Mouse (Mus musculus) adrenal gland, postnatal 36 days (tissue): ENCODE results near the gene Fbxw16. TPM values are rescaled to one million over a fixed set of nuclear protein-coding genes. Genes with fewer than 3 reads are reported as not detected.
"Not testable (repeated sequence)": the region's sequence is repeated elsewhere in the genome, so short reads cannot be mapped to it uniquely, and the experiment has no call there.

ENCODE experiments used
- DNase-seq, 2 experiments: peaks; one replicate each; pipeline ENCODE4 v3.0.0; 2021; ENCODE audit warnings: mixed read lengths in 1 of 2
- long read RNA-seq, 2 experiments: library from polyadenylated mRNA; stranded (forward); transcript quantifications; one replicate each; pipeline ENCODE4 v2.0.0; 2021; ENCODE audit warnings: borderline sequencing depth in 2 of 2
- total RNA-seq, 2 experiments: library from RNA; stranded (reverse); gene quantifications; 2 replicates each; pipeline ENCODE4 v1.2.3; 2021

Fbxw16 gene
- not detected for total RNA-seq
- long read RNA-seq, experiment 1, result 0 reads
- long read RNA-seq, experiment 2, result 0 reads

GRCm38 (mm10) chr9:109449040-109449439, at the start of gene Fbxw16:
Fbxw16 (minus strand) TSS chr9:109449140.
- DNase-seq, result no peak

DNA sequence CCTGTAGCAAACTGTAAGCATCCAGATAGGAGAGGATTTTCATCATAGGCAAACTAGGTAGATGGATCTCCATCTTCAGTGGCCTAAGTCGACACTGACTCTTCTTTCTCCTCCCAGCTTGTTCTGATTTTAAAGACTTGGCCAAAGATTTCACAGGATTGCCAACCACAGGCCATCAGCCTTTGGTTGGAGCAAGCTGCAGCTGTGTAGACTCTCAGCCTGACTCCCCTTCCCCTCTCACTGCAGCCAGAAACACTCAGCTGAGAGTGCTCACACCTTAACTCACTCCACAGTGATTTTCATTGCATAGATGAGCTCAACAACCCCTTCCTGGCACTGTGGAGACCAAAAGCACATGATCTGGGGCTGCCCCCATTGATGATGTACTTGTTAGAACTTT, 46.8 kb upstream of the Fbxw16 start, which contains the start of gene Fbxw19:
TSS of gene Fbxw19 (minus strand) at position 101 of the 400 bp plus-strand sequence.
- not testable (repeated sequence) for DNase-seq

- DNase-seq, result peak; percentile 5 to 17
These were observed 16.0 kb downstream of the Fbxw16 start for GRCm38 (mm10) chr9:109432956-109433355.

- DNase-seq, result not testable (repeated sequence)
These were observed 44.7 kb downstream of the Fbxw16 start, which contains the start of gene Fbxw22 for GRCm38 (mm10) chr9:109404196-109404595. Fbxw22 (minus strand) TSS chr9:109404296.

Other genes with a start within 250 kb of the Fbxw16 start
- not detected for gene Fbxw20, start 214.4 kb downstream of the Fbxw16 start, total RNA-seq
- gene Fbxw14, start 161.5 kb downstream of the Fbxw16 start, total RNA-seq, result not detected
- not detected for gene Fbxw28, start 109.5 kb downstream of the Fbxw16 start, total RNA-seq
- not detected for gene Fbxw22, start 44.8 kb downstream of the Fbxw16 start, total RNA-seq
- gene Fbxw19, start 46.7 kb upstream of the Fbxw16 start, total RNA-seq, result not detected
- gene Fbxw15, start 119.1 kb upstream of the Fbxw16 start, total RNA-seq, result not detected
- gene Fbxw24, start 176.9 kb upstream of the Fbxw16 start, total RNA-seq, result not detected
- gene Fbxw25, start 215.5 kb upstream of the Fbxw16 start, total RNA-seq, result not detected